Mouse (Mus musculus) bone marrow macrophage, adult 2 months (primary cell): Measurements from ENCODE around the gene Mmp15. TPM values are rescaled to one million over a fixed set of nuclear protein-coding genes. Genes with fewer than 3 reads are reported as not detected.
A peak's percentile ranks its signal among the peaks of the same experiment; 100 is the strongest.

ENCODE experiments used
- H3K27ac ChIP-seq: 2 replicates; pipeline ENCODE4 v1.5.1; 2012; ENCODE audit warnings: low read depth, low read length; ENCODE audit not compliant: insufficient read depth
- H3K4me1 ChIP-seq: 2 replicates; pipeline ENCODE4 v1.6.1; 2012; ENCODE audit warnings: low read length; ENCODE audit not compliant: control insufficient read depth, insufficient read depth
- H3K4me3 ChIP-seq: 2 replicates; pipeline ENCODE4 v1.5.1; 2012; ENCODE audit warnings: mild to moderate bottlenecking, low read length, moderate library complexity; ENCODE audit not compliant: insufficient read depth
- CTCF ChIP-seq: IDR thresholded peaks from 2 replicates; pipeline ENCODE4 v1.5.1; 2012; ENCODE audit warnings: low read depth, mild to moderate bottlenecking, low read length, moderate library complexity
- POLR2A ChIP-seq: IDR thresholded peaks from 2 replicates; pipeline ENCODE4 v1.6.1; 2012; ENCODE audit warnings: mild to moderate bottlenecking, low read depth, low read length, borderline replicate concordance
- polyA plus RNA-seq: library from polyadenylated mRNA; stranded (reverse); fragments of >200 nt; gene quantifications from 2 replicates; pipeline ENCODE4 v1.2.4, GENCODE M21; 2012; ENCODE audit not compliant: missing spikeins, insufficient read depth, insufficient read length

Gene Mmp15
- not detected in 2 replicates for polyA plus RNA-seq

DNA sequence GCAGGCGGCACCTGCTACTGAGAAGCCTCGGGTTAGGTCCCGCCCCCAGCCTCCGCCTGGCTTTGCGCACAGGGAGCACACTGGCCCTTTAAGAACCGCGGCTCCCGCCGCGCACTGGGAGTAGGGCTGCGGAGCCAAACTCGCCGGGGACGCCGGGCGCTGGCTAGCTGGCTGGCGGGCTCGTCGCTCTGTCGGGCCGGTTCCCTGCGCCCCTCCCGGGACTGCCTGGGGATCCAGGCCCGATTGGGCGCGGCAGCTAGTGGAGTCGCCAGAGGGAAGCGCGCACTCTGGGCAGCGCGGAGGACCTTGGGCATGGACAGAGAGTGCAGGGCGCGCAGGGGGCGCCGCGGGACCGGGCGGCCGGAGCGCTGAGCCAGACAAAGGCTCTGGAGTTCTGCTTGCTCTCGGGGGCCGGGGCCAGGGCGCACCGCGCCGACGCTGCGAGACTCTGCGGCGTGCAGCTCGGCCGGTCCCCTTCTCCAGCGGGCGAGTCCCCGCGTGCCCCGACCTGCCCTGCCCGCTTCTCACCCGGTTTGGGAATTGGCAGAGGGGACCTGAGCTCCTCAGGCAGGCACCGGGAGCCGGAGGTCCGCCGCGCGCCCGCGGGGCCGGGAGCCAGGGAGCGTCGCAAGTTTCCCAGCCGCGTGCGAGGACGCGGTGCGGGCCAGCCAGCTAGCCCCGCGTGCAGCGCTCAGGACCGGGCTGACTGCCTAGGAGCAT, at the start of gene Mmp15:
Gene Mmp15, plus strand, starts transcription at position 118 of the 720 bp plus-strand sequence.
- Histone ChIP-seq H3K27ac (no peak within 1 kb of the TSS), H3K4me1 (peaks cover 16% of the 10 kb centered on the region), H3K4me3 (peak within 1 kb of the TSS; percentile 52)
- TF ChIP-seq POLR2A (no peak), CTCF (no peak)

DNA sequence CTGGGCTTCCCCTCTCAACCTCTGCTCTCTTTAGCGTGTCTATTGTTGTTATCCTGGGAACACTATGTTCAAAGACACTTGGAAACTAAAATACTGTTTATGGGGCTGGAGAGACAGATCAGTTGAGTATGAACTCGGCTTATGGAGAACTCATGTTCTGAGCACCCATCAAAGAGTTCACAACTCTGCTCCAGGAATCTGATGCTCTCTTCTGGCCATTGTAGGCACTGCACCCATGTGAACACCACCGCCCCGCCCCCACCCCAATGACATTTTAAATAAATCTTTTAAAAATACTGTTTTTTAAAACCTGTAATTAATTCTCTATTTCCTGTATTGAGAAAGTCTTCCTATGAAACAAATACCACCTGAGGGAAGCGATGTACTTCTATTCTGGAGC, 49.7 kb upstream of the Mmp15 start:
- no peak overlapping the region for H3K27ac ChIP-seq
- TF ChIP-seq POLR2A (no peak), CTCF (0 out of 2 replicates have a peak, but pooled peaks have one; percentile 24)
- H3K4me3 ChIP-seq: no peak overlapping the region
- H3K4me1 ChIP-seq: no peaks in the 10 kb centered on the region

- Histone ChIP-seq H3K4me3 (no peak overlapping the region), H3K4me1 (no peaks in the 10 kb centered on the region), H3K27ac (no peak overlapping the region)
- no peak for TF ChIP-seq POLR2A
- TF ChIP-seq CTCF: no peak
Measured at GRCm38 (mm10) chr8:95305526-95305925, 46.5 kb upstream of the Mmp15 start.

- H3K4me1 ChIP-seq: no peaks in the 10 kb centered on the region
- TF ChIP-seq CTCF: no peak
- no peak for TF ChIP-seq POLR2A
- no peak within 1 kb of the TSS for H3K4me3 ChIP-seq
- H3K27ac ChIP-seq: no peak within 1 kb of the TSS
Measured at GRCm38 (mm10) chr8:95306431-95306830, 45.6 kb upstream of the Mmp15 start, which contains the start of gene Cngb1. TSS of gene Cngb1 (minus strand) at chr8:95306585.

DNA sequence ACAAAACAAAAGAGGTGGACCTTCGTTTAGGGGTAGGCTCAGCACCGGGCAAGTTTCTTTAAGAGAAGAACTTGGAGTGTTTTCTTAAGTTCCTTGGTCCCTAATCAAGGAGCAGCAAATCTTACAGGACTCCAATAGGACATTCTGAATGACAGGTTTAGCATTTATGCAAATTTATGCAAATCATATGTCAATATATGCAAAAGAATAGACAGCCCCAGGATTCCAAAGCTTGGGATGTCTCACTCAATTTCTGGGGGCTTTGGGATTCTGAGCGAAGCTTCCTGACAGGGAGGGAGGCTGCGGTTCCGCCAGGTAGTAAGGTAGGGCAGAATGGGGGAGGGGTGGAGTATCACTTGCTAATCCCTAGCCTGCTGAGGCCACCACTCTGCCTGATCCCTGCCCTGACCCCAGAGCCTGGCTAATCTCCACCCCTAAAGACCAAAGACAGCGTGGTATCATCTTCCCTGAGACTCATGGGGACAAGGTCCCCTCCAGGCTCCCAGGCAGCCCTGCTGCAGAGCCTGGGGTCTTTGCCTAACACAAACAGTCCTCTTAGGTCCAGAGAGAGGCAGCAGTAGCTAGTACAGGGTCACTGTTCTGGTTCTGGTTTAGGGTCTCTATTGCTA, 41.6 kb upstream of the Mmp15 start, which contains the start of gene Tepp:
Gene Tepp, plus strand, starts transcription at position 225 of the 629 bp plus-strand sequence.
- Histone ChIP-seq H3K27ac (no peak within 1 kb of the TSS), H3K4me3 (no peak within 1 kb of the TSS), H3K4me1 (no peaks in the 10 kb centered on the region)
- TF ChIP-seq CTCF: no peak
- no peak for TF ChIP-seq POLR2A

GRCm38 (mm10) chr8:95312836-95313235, 39.2 kb upstream of the Mmp15 start:
- Histone ChIP-seq H3K27ac (no peak overlapping the region), H3K4me1 (no peaks in the 10 kb centered on the region), H3K4me3 (no peak overlapping the region)
- TF ChIP-seq POLR2A (no peak), CTCF (peak; percentile 6; the same call in 1 of the 2 replicates)

- Histone ChIP-seq H3K4me3 (no peak overlapping the region), H3K4me1 (no peaks in the 10 kb centered on the region), H3K27ac (no peak overlapping the region)
- TF ChIP-seq POLR2A (no peak), CTCF (no peak)
Measured at GRCm38 (mm10) chr8:95313857-95314256, 38.2 kb upstream of the Mmp15 start.

DNA sequence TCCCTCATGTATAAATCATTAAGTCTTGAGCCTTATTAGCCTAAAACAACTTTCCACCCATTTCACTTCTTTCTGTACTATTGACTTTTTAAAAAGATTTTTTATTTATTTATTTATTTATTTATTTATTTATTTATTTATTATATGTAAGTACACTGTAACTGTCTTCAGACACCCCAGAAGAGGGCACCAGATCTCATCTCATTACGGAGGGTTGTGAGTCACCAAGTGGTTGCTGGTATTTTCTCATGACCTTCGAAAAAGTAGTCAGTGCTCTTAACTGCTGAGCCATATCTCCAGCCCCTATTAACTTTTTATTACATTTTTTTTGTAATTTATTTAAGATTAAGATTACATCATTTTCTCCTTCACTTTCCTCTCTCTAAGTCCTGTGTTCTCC, 37.4 kb upstream of the Mmp15 start:
- H3K4me1 ChIP-seq: no peaks in the 10 kb centered on the region
- no peak overlapping the region for H3K4me3 ChIP-seq
- H3K27ac ChIP-seq: no peak overlapping the region
- no peak for TF ChIP-seq POLR2A
- TF ChIP-seq CTCF: no peak

DNA sequence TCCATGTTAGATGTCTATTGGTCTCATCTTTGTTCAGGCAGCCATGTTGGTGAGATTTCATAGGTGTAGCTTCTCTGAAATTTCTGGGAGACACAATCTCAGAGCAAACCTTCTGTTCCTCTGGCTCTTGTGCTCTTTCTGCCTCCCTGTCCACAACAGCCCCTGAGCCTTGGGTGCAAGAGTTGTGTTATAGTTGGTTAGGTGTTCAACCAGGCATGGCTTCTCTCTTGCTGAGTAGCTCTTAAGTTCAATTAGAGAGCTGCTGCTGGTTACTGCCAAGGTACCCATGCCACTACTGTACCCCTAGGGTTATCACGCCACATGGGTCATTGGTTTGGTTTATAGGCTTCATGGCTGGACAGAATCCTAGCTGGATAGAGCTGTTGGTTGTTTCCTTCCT, 36.7 kb upstream of the Mmp15 start:
- no peak overlapping the region for H3K4me3 ChIP-seq
- H3K27ac ChIP-seq: no peak overlapping the region
- TF ChIP-seq CTCF (no peak), POLR2A (no peak)
- H3K4me1 ChIP-seq: no peaks in the 10 kb centered on the region
